Mouse (Mus musculus) embryo, embryonic 10 days (tissue): Measurements from ENCODE around the gene Cltrn.

Source experiments
- DNase-seq: peaks from one replicate; pipeline ENCODE4 v3.0.0-alpha.2; 2015; ENCODE audit warnings: low spot score

Cltrn gene

GRCm38 (mm10) chrX:164139032-164139431 lies 50.4 kb downstream of the Cltrn start, which contains the start of gene Ace2:
Gene Ace2, plus strand, starts transcription at chrX:164139332.
- no peak for DNase-seq

- DNase-seq, result no peak
Measured at GRCm38 (mm10) chrX:164145463-164146250, 57.0 kb downstream of the Cltrn start.

- DNase-seq, result no peak
Measured at GRCm38 (mm10) chrX:164152703-164153102, 64.1 kb downstream of the Cltrn start.

- DNase-seq, result no peak
Measured at GRCm38 (mm10) chrX:164153606-164154005, 65.0 kb downstream of the Cltrn start.

GRCm38 (mm10) chrX:164154594-164154993 lies 66.0 kb downstream of the Cltrn start:
- DNase-seq, result no peak

- no peak for DNase-seq
Measured at GRCm38 (mm10) chrX:164164681-164165080, 76.1 kb downstream of the Cltrn start.
